Mouse (Mus musculus): ENCODE measurements around the gene Srarp.

DNA sequence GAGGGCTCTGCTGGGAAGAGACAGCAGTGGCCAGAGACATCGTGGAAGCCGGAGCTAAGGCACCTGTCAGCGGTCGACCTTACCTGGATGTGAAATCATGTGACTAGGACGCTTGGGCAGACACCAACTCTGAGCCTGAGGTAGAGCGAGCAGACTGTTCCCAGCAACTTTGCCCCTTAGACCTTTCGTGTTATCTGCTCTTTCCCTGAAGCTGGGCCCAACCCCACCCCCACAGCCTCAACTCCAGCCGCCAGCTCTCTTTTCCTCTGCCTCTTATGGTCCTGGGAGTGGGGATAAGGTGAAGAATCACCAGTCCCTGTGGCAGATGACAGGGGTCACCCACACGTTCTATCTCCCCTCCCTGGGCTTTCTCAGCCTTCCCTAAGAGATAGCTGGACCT is 15.0 kb downstream of the Srarp start:
- TF ChIP-seq CTCF (IDR thresholded peaks at IDR 0.05; ENCODE audit: borderline replicate concordance, insufficient read depth, low read depth, low read length) (no peak), POLR2A (IDR thresholded peaks at IDR 0.05; ENCODE audit: borderline replicate concordance, insufficient read depth, low read length) (no peak)

Measured in cerebellum, adult 2 months (tissue).